Mouse (Mus musculus) midbrain, embryonic 11.5 days (tissue): Measurements from ENCODE around the gene Slc12a7. TPM values are rescaled to one million over a fixed set of nuclear protein-coding genes. Genes with fewer than 3 reads are reported as not detected.

Experiments used
- ATAC-seq: fragments of 200-750 bp; cut with Nextera tagmentation; 2 replicates; pipeline ENCODE4 v1.8.0; 2017; ENCODE audit warnings: moderate TSS enrichment, moderate library complexity; ENCODE audit not compliant: low FRiP score
- DNase-seq: peaks from one replicate; pipeline ENCODE4 v3.0.0; 2015; ENCODE audit warnings: low spot score; ENCODE audit errors: missing footprints
- H3K27ac ChIP-seq: fragments of 300-500 bp; sonication (generic); 2 replicates; pipeline ENCODE4 v1.5.1; 2014; ENCODE audit warnings: low read depth, low read length
- H3K27me3 ChIP-seq: fragments of 300-500 bp; sonication (generic); 2 replicates; pipeline ENCODE4 v1.6.1; 2014; ENCODE audit warnings: mild to moderate bottlenecking, low read length, moderate library complexity, mixed read lengths; ENCODE audit not compliant: control insufficient read depth, insufficient read depth
- H3K36me3 ChIP-seq: fragments of 300-500 bp; sonication (generic); 2 replicates; pipeline ENCODE4 v1.6.1; 2014; ENCODE audit warnings: mild to moderate bottlenecking, low read length, moderate library complexity, mixed read lengths; ENCODE audit not compliant: control insufficient read depth, insufficient read depth
- H3K4me1 ChIP-seq: fragments of 300-500 bp; sonication (generic); 2 replicates; pipeline ENCODE4 v1.6.1; 2014; ENCODE audit warnings: low read length; ENCODE audit not compliant: control insufficient read depth, insufficient read depth
- H3K4me2 ChIP-seq: fragments of 300-500 bp; sonication (generic); 2 replicates; pipeline ENCODE4 v1.6.1; 2014; ENCODE audit warnings: mild to moderate bottlenecking, moderate library complexity
- H3K4me3 ChIP-seq: fragments of 300-500 bp; sonication (generic); 2 replicates; pipeline ENCODE4 v1.5.1; 2014; ENCODE audit warnings: low read depth, low read length
- H3K9ac ChIP-seq: fragments of 300-500 bp; sonication (generic); 2 replicates; pipeline ENCODE4 v1.6.1; 2014; ENCODE audit warnings: low read length
- H3K9me3 ChIP-seq: fragments of 300-500 bp; sonication (generic); 2 replicates; pipeline ENCODE4 v1.6.1; 2016; ENCODE audit warnings: low read length; ENCODE audit not compliant: control insufficient read depth
- WGBS: fragments of 180-500 bp; shearing (Covaris S2); extraction: QIAGEN DNeasy Blood & Tissue Kit; methylation state at CpG from one replicate; pipeline ENCODE4 v1.1.7; 2014; 5-methylcytosine and 5-hydroxymethylcytosine counted together
- polyA plus RNA-seq: library from polyadenylated mRNA; unstranded; fragments of >200 nt; fragmentation: Nextera tagmentation; extraction: Ambion mirVana; gene quantifications from 2 replicates; pipeline ENCODE4 v1.2.1, GENCODE M21; 2014

The Slc12a7 gene
- polyA plus RNA-seq, 1 experiment from 2014 or later, result 38.2 TPM

DNA sequence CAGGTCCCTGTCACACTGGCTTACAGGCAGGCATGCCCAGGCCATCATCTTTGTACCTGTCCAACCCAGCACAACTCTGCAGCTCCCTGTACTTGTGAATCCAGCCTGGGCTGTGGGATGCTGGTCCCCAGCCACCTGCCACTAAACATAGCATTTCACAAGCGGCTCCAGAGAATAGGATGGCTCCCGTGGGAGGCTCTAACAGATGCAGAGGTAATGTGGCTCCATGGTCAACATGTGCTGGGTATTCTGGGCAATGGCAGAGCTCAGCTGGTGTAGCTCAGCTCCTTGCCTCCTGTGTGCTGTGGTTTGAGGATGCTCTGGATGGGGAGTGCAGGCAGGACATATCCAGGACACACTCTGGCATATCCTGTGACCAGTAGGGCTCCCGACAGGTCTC is 10.8 kb downstream of the Slc12a7 start:
- no peak for ATAC-seq
- WGBS, result 71% methylated on average over 3 of the region's 3 CpGs

DNA sequence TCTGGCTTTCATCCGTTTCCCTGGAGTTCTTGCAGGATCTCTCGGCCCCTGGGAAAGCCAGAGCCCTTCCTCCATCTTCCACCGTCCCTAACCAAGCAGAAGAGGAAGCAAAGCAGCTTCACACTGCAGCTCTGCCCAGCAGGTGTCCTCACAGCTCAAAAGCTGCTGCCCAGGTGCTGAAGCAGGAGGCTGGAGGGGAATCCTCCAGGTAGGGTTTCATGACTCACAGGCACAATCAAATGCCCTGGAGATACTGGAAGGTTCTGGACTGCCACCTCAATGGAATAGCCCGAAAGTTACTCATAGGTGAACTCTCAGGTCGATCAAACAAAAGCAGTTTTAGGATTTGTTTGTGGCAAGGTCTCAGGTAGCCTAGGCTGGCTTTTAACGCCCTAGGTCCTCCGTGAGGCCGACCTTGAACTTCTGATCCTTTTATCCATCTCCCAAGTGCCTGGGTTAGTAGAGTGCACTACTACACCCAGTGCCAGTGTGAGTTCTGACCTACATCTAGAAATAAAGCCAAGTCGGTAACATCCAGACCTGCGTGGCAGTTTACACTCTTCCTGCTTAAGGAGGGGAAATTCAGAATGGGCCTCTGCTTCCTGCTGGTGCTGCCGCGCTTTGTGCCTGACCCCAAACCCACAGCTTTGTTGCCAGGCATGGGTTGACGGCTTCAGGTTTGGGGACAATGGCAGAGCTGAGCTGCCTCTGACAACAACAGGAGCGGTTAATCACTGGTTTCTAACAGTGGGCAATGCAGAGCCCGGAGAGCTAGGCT is 16.0 kb downstream of the Slc12a7 start:
- no peaks in the 10 kb centered on the region for H3K36me3 ChIP-seq
- H3K9me3 ChIP-seq, result no peaks in the 10 kb centered on the region
- no peak for ATAC-seq
- no peaks in the 10 kb centered on the region for H3K27me3 ChIP-seq
- H3K27ac ChIP-seq, result no peak overlapping the region
- H3K4me3 ChIP-seq, result no peak overlapping the region
- H3K4me2 ChIP-seq, result no peak overlapping the region
- peaks cover 16% of the 10 kb centered on the region for H3K4me1 ChIP-seq
- 35% methylated on average over 15 of the region's 15 CpGs for WGBS
- no peak for DNase-seq
- no peak overlapping the region for H3K9ac ChIP-seq

More for the DNA sequence above, 10.8 kb downstream of the Slc12a7 start:
- no peak overlapping the region for H3K27ac ChIP-seq
- H3K4me2 ChIP-seq, result no peak overlapping the region
- H3K4me1 ChIP-seq, result peaks cover 15% of the 10 kb centered on the region
- no peak overlapping the region for H3K4me3 ChIP-seq
- H3K9me3 ChIP-seq, result no peaks in the 10 kb centered on the region
- no peaks in the 10 kb centered on the region for H3K36me3 ChIP-seq
- DNase-seq, result no peak
- H3K9ac ChIP-seq, result no peak overlapping the region
- no peaks in the 10 kb centered on the region for H3K27me3 ChIP-seq

DNA sequence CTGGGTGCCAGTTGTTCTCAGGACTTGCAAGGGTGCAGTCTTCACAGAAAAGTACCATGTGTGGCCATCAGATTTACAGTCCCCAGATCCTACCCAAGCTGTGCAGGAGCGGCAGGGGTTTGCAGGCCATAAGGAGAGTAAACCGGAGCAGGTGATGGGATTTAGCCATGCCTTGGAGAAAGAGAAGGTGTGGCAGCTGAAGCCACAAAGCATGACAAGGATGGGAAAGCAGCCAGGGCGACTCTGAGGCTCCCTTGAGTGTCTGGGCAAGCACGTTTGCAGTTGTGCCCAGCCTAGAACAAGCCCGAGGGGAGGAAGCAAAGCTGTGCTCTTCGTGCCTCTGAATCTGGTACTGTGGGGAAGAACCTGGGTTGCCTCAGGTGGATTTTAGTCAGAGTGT is 17.5 kb downstream of the Slc12a7 start:
- Histone ChIP-seq H3K9ac (no peak overlapping the region), H3K4me3 (no peak overlapping the region), H3K27me3 (no peaks in the 10 kb centered on the region), H3K4me1 (peaks cover 8% of the 10 kb centered on the region), H3K4me2 (no peak overlapping the region), H3K27ac (no peak overlapping the region), H3K9me3 (no peaks in the 10 kb centered on the region), H3K36me3 (no peaks in the 10 kb centered on the region)
- ATAC-seq (no peak), DNase-seq (no peak)
- WGBS, result 70% methylated on average over 6 of the region's 6 CpGs

DNA sequence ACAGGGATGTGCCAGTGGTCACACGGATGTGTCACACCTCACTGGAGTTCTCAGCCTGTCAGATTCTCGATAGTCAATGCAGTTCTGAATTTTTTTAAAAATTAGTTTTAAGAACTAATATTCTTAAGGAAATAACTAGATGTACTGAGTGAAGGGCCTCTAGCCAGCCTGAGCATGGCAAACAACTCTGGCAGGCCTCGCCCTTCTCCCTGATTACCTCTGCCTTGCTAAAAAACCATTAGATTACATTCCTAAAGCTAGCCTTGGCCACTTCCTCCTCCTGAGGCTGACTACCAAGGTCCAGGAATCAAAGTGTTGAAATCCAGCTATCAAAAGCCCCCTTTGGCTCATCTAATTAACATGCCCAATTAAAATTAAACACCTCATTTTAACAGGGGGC is 18.4 kb downstream of the Slc12a7 start:
- WGBS, result 93% methylated on average over 3 of the region's 3 CpGs
- H3K9me3 ChIP-seq, result no peaks in the 10 kb centered on the region
- no peak for ATAC-seq

DNA sequence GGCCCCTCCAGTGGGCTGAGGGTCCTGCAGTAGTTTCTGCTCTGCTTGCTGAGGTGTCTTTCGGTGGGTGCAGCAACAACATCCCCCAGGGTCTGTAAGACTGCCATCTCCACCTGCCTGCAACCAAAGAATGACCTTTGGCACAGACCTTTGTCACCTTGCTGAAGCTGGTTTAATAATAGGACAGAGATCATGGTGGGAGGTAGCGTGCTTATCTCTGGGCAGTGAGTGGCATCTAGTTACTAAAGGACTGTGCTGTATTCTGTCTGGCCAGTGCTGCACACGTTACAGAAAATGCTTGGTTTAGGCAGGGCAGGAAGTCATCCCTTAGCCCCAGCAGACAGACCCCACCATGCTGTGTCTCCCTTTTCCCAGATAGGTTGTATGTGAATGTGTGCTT is 22.9 kb downstream of the Slc12a7 start:
- Histone ChIP-seq H3K36me3 (no peaks in the 10 kb centered on the region), H3K9ac (no peak overlapping the region), H3K27ac (no peak overlapping the region), H3K4me1 (no peaks in the 10 kb centered on the region), H3K4me3 (no peak overlapping the region), H3K27me3 (no peaks in the 10 kb centered on the region), H3K9me3 (no peaks in the 10 kb centered on the region), H3K4me2 (no peak overlapping the region)
- no peak for DNase-seq
- 78% methylated on average over 3 of the region's 3 CpGs for WGBS
- no peak for ATAC-seq

More for the DNA sequence above, 18.4 kb downstream of the Slc12a7 start:
- no peak for DNase-seq
- H3K9ac ChIP-seq, result no peak overlapping the region
- H3K4me1 ChIP-seq, result peaks cover 8% of the 10 kb centered on the region
- no peak overlapping the region for H3K4me2 ChIP-seq
- no peaks in the 10 kb centered on the region for H3K36me3 ChIP-seq
- H3K27me3 ChIP-seq, result no peaks in the 10 kb centered on the region
- no peak overlapping the region for H3K27ac ChIP-seq
- no peak overlapping the region for H3K4me3 ChIP-seq

DNA sequence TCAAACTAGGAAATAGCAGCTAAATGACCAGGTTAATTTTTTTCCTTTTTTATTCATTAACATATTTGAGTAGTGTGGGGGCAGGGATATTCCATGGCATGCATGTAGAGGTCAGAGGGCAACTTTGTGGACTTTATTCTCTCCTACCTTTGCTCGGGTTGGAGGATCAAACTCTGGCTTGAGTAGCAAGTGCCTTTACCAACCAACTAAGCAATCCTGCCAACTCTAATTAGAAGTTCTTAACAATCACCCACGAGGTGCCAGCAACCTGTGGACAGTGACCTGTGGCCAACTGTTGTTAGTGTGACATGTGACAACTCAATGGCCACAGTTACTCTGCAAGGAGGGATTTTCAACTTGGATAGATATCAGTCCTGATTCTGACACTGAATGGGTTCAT is 24.0 kb downstream of the Slc12a7 start:
- H3K27me3 ChIP-seq, result no peaks in the 10 kb centered on the region
- no peak overlapping the region for H3K4me2 ChIP-seq
- H3K36me3 ChIP-seq, result no peaks in the 10 kb centered on the region
- no peaks in the 10 kb centered on the region for H3K4me1 ChIP-seq
- no peak overlapping the region for H3K9ac ChIP-seq
- ATAC-seq (no peak), DNase-seq (no peak)
- no peak overlapping the region for H3K27ac ChIP-seq
- no peaks in the 10 kb centered on the region for H3K9me3 ChIP-seq
- 74% methylated on average over 2 of the region's 2 CpGs for WGBS
- H3K4me3 ChIP-seq, result no peak overlapping the region

DNA sequence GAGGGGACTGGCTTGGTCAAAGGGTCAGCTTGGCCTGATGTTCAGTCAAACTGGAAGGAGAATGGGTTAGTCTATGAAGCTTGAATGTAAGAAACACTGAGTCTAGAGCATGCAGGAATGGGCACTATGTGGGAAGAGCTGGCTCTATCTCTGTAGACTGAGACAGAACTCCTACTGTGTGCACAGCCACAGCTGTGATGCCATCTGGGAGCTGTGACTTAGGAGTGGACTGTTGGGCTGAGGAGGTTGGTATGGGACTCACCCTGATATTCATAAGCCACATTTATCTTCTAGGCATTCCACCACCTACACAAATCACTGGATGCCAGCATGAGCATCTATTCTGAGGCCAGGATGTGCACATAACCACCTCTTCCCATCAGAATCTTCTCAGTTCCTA is 24.5 kb downstream of the Slc12a7 start:
- ATAC-seq, result no peak
- Histone ChIP-seq H3K4me3 (no peak overlapping the region), H3K4me2 (no peak overlapping the region), H3K36me3 (no peaks in the 10 kb centered on the region), H3K27ac (no peak overlapping the region), H3K9me3 (no peaks in the 10 kb centered on the region), H3K9ac (no peak overlapping the region), H3K27me3 (no peaks in the 10 kb centered on the region; the same call in 1 of the 2 replicates), H3K4me1 (no peaks in the 10 kb centered on the region)
- no peak for DNase-seq

DNA sequence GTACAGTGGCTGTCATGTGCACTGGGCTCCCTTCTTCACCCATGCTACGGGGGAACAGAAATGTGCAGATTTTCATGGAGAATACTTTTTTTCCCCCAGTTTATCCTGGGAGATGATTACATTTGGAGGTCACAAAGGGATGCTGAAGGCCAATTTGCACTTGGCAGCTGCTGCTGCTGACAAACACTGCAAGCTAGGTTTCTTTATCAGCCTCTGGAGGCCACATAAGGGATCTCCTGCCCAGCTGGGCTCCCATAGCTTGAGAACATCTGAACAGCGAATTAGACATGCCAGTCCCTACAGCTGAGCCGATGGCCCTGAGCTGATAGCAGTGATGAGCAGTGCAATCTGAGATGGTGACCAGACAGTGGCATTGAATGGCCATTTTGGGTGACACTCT is 26.7 kb downstream of the Slc12a7 start:
- WGBS, result 75% methylated on average over 3 of the region's 3 CpGs
- H3K4me3 ChIP-seq, result no peak overlapping the region

DNA sequence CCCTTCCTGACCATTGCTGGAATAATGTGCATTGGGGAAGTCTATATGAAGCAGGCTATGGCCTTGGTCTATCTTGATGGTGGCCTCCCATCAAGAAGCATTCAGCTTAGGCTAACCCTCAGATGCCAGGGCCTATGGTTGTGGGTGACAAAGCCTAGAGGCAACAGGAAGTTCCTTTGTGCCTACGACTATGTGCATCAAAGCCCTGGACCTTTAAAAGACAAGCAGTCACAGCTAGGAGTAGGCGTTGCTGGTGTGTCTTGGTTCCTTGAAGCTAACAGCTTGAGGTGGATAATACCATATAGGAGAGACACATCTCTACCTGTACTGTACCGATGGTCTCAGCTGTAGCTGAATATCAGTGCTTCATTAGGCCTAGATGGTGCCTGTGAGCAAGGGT is 27.2 kb downstream of the Slc12a7 start:
- peaks cover 4% of the 10 kb centered on the region for H3K4me1 ChIP-seq

More for the DNA sequence above, 26.7 kb downstream of the Slc12a7 start:
- DNase-seq (no peak), ATAC-seq (no peak)
- Histone ChIP-seq H3K9ac (no peak overlapping the region), H3K36me3 (no peaks in the 10 kb centered on the region), H3K4me1 (no peaks in the 10 kb centered on the region; the same call in 1 of the 2 replicates), H3K4me2 (no peak overlapping the region), H3K9me3 (no peaks in the 10 kb centered on the region), H3K27ac (no peak overlapping the region), H3K27me3 (no peaks in the 10 kb centered on the region; the same call in 1 of the 2 replicates)

More for the DNA sequence above, 27.2 kb downstream of the Slc12a7 start:
- DNase-seq (no peak), ATAC-seq (no peak)
- Histone ChIP-seq H3K4me3 (no peak overlapping the region), H3K9ac (no peak overlapping the region), H3K4me2 (no peak overlapping the region), H3K9me3 (no peaks in the 10 kb centered on the region), H3K36me3 (no peaks in the 10 kb centered on the region), H3K27ac (no peak overlapping the region), H3K27me3 (no peaks in the 10 kb centered on the region; the same call in 1 of the 2 replicates)
- WGBS, result 92% methylated on average over 3 of the region's 3 CpGs
